Mouse (Mus musculus): Measurements from ENCODE around the gene Mvk.

- no peak for TF ChIP-seq GATA1 (IDR thresholded peaks at IDR 0.05; ENCODE audit: borderline replicate concordance, low read length)
- TF ChIP-seq FLI1 (IDR thresholded peaks at IDR 0.05; ENCODE audit: low read length), result no peak
These were observed 27.2 kb upstream of the Mvk start for GRCm38 (mm10) chr5:114416855-114417254.

Data from megakaryocyte, embryonic 14.5 days (primary cell).